Mouse (Mus musculus): ENCODE data around the gene Rdh9.

- TF ChIP-seq POLR2A (IDR thresholded peaks at IDR 0.05; ENCODE audit: control insufficient read depth, low read depth, low read length), result no peak
- TF ChIP-seq CTCF (IDR thresholded peaks at IDR 0.05; ENCODE audit: control insufficient read depth, insufficient read depth, insufficient replicate concordance, low read depth, low read length), result no peak
These were observed 39.3 kb upstream of the Rdh9 start for GRCm38 (mm10) chr10:127736916-127737315.

Measured in testis, adult 2 months (tissue).